In genomic region chr4:88320067-88320466, GRCm38 (mm10) we compare ENCODE assay signal across 28 mouse cellular contexts.
DNase-seq lines count a peak whose midpoint lies in the region; ATAC-seq lines count a peak whose summit lies in the region.
"Had no signal": no experiment of that assay in that cellular context is flagged by ENCODE, and none has a peak within 500 bp of the region (broad histone marks: within the 10 kb centered on the region; RNA-seq: fewer than 3 reads in every experiment).

No protein-coding gene starts in this region.

- DNase-seq in embryonic facial prominence, embryonic 11.5 days (ENCODE audit: low spot score): peak; percentile 18
- no peak for DNase-seq in embryonic facial prominence, embryonic 10.5 days (ENCODE audit: low spot score)
- DNase-seq in brain, adult 2 months (ENCODE audit: low read depth, low spot score): peak; percentile 30
- no peak for DNase-seq in cerebellum, adult 11 months
- DNase-seq: adrenal gland, adult 8-10 months; adrenal gland, postnatal 25 days; cerebellum, adult 11-12 months; cerebellum, adult 8-10 months; cerebellum, postnatal 10 days; cerebellum, postnatal 36 days; embryo, embryonic 11 days; gastrocnemius, postnatal 10 days; gastrocnemius, postnatal 36 days; heart, adult 2 months; heart, postnatal 14 days; heart, postnatal 4 days; kidney, adult 18-20 months had no signal

- no peaks in the 10 kb centered on the region for H3K36me3 ChIP-seq in embryonic facial prominence, embryonic 11.5 days (replicated peaks; ENCODE audit: control insufficient read depth, insufficient read depth, low read depth, low read length)
- no peaks in the 10 kb centered on the region for H3K36me3 ChIP-seq in embryonic facial prominence, embryonic 10.5 days (replicated peaks)
- no peaks in the 10 kb centered on the region for H3K36me3 ChIP-seq in forebrain, embryonic 15.5 days
- H3K36me3 ChIP-seq in liver, embryonic 12.5 days: no peaks in the 10 kb centered on the region
- H3K36me3 ChIP-seq: embryonic facial prominence, embryonic 12.5 days; embryonic facial prominence, embryonic 15.5 days; heart, embryonic 10.5 days; heart, embryonic 13.5 days had no signal

- H3K27ac ChIP-seq in embryonic facial prominence, embryonic 11.5 days (replicated peaks; ENCODE audit: low read depth, low read length): no peak overlapping the region
- no peak overlapping the region for H3K27ac ChIP-seq in embryonic facial prominence, embryonic 10.5 days (replicated peaks)
- H3K27ac ChIP-seq in forebrain, embryonic 15.5 days (replicated peaks): 0 out of 2 replicates have a peak overlapping the region, but pooled peaks have one; percentile 11
- H3K27ac ChIP-seq in liver, embryonic 12.5 days: no peak overlapping the region
- H3K27ac ChIP-seq: embryonic facial prominence, embryonic 12.5 days; embryonic facial prominence, embryonic 15.5 days; heart, adult 2 months; heart, embryonic 10.5 days; heart, embryonic 13.5 days; hindbrain, embryonic 14.5 days; hindbrain, postnatal 0 days had no signal

- no peak overlapping the region for H3K9ac ChIP-seq in embryonic facial prominence, embryonic 11.5 days (replicated peaks; ENCODE audit: low read length)
- no peak overlapping the region for H3K9ac ChIP-seq in forebrain, embryonic 15.5 days (replicated peaks)
- H3K9ac ChIP-seq in liver, embryonic 12.5 days: no peak overlapping the region
- H3K9ac ChIP-seq: embryonic facial prominence, embryonic 12.5 days; embryonic facial prominence, embryonic 15.5 days; heart, embryonic 13.5 days; hindbrain, embryonic 14.5 days had no signal

- H3K4me3 ChIP-seq in embryonic facial prominence, embryonic 11.5 days (ENCODE audit: low read depth, low read length): no peak overlapping the region
- no peak overlapping the region for H3K4me3 ChIP-seq in embryonic facial prominence, embryonic 10.5 days
- H3K4me3 ChIP-seq in forebrain, embryonic 15.5 days: no peak overlapping the region
- no peak overlapping the region for H3K4me3 ChIP-seq in liver, embryonic 12.5 days
- H3K4me3 ChIP-seq: embryonic facial prominence, embryonic 12.5 days; embryonic facial prominence, embryonic 15.5 days; heart, adult 2 months; heart, embryonic 10.5 days; heart, embryonic 13.5 days had no signal

- 85% methylated on average over 1 of the region's 1 CpGs for WGBS in embryonic facial prominence, embryonic 11.5 days
- 87% methylated on average over 1 of the region's 1 CpGs for WGBS in embryonic facial prominence, embryonic 10.5 days
- 61% methylated on average over 1 of the region's 1 CpGs for WGBS in forebrain, embryonic 15.5 days
- 69% methylated on average over 1 of the region's 1 CpGs for WGBS in liver, embryonic 12.5 days (ENCODE audit: insufficient replicate concordance)

- no peaks in the 10 kb centered on the region for H3K9me3 ChIP-seq in embryonic facial prominence, embryonic 11.5 days (replicated peaks; ENCODE audit: control insufficient read depth, low read length)
- no peaks in the 10 kb centered on the region for H3K9me3 ChIP-seq in embryonic facial prominence, embryonic 10.5 days
- no peaks in the 10 kb centered on the region for H3K9me3 ChIP-seq in forebrain, embryonic 15.5 days
- H3K9me3 ChIP-seq in liver, embryonic 12.5 days (replicated peaks): no peaks in the 10 kb centered on the region
- H3K9me3 ChIP-seq: embryonic facial prominence, embryonic 12.5 days; embryonic facial prominence, embryonic 15.5 days; heart, embryonic 10.5 days; heart, embryonic 13.5 days had no signal

- H3K27me3 ChIP-seq in embryonic facial prominence, embryonic 11.5 days (ENCODE audit: control insufficient read depth, insufficient read depth, low read length): no peaks in the 10 kb centered on the region
- no peaks in the 10 kb centered on the region for H3K27me3 ChIP-seq in embryonic facial prominence, embryonic 10.5 days (replicated peaks; ENCODE audit: low read depth, poor library complexity, severe bottlenecking)
- H3K27me3 ChIP-seq in forebrain, embryonic 15.5 days: no peaks in the 10 kb centered on the region
- H3K27me3 ChIP-seq in liver, embryonic 12.5 days (replicated peaks): no peaks in the 10 kb centered on the region
- H3K27me3 ChIP-seq: embryonic facial prominence, embryonic 12.5 days; embryonic facial prominence, embryonic 15.5 days; heart, embryonic 13.5 days had no signal

- no peak for ATAC-seq in embryonic facial prominence, embryonic 11.5 days (replicated peaks; ENCODE audit: insufficient number of reproducible peaks, low FRiP score, low TSS enrichment, low read depth)
- ATAC-seq in forebrain, embryonic 15.5 days (replicated peaks): peak; percentile 79
- ATAC-seq in liver, embryonic 12.5 days: no peak
- ATAC-seq: activated CD4-positive, CD25-positive, alpha-beta regulatory T cell, adult 4 months; hindbrain, postnatal 0 days; inflammation-experienced regulatory T-cells, adult 6 months; intestine, embryonic 16.5 days had no signal

- no peak overlapping the region for H3K4me2 ChIP-seq in embryonic facial prominence, embryonic 11.5 days (ENCODE audit: low read depth, low read length)
- H3K4me2 ChIP-seq in forebrain, embryonic 15.5 days (replicated peaks): no peak overlapping the region
- no peak overlapping the region for H3K4me2 ChIP-seq in liver, embryonic 12.5 days
- H3K4me2 ChIP-seq: embryonic facial prominence, embryonic 12.5 days; embryonic facial prominence, embryonic 15.5 days; heart, embryonic 13.5 days; hindbrain, embryonic 14.5 days had no signal

- H3K4me1 ChIP-seq in embryonic facial prominence, embryonic 11.5 days (ENCODE audit: control insufficient read depth, insufficient read depth, low read length): no peaks in the 10 kb centered on the region
- H3K4me1 ChIP-seq in embryonic facial prominence, embryonic 10.5 days: no peaks in the 10 kb centered on the region
- no peaks in the 10 kb centered on the region for H3K4me1 ChIP-seq in forebrain, embryonic 15.5 days
- peaks cover 5% of the 10 kb centered on the region; the same call in 1 of the 2 replicates for H3K4me1 ChIP-seq in liver, embryonic 12.5 days
- H3K4me1 ChIP-seq: embryonic facial prominence, embryonic 12.5 days; embryonic facial prominence, embryonic 15.5 days; heart, embryonic 10.5 days; heart, embryonic 13.5 days had no signal

Comparison
In these comparisons a context has a peak if more than half of its experiments do, and no peak if none do; other contexts are left out.
1. DNase-seq: peak in embryonic facial prominence, embryonic 11.5 days (single experiment) and brain, adult 2 months (single experiment); none in embryonic facial prominence, embryonic 10.5 days (single experiment) and cerebellum, adult 11 months (single experiment).